Mouse (Mus musculus) liver, adult 2 months (tissue): Measurements from ENCODE around the gene Cpa5. TPM values are rescaled to one million over a fixed set of nuclear protein-coding genes. Genes with fewer than 3 reads are reported as not detected.

Experiments
- DNase-seq: peaks from one replicate; pipeline ENCODE4 v3.0.0-alpha.2; 2011; ENCODE audit warnings: low read depth, low spot score; ENCODE audit errors: extremely low read depth
- H3K27ac ChIP-seq: fragments of 200-500 bp; replicated peaks from 2 replicates; pipeline ENCODE4 v1.5.1; 2012; ENCODE audit warnings: low read depth, mild to moderate bottlenecking, control low read depth, inconsistent platforms, low read length; ENCODE audit not compliant: insufficient read depth
- H3K27me3 ChIP-seq: fragments of 200-500 bp; 2 replicates; pipeline ENCODE4 v1.6.1; 2012; ENCODE audit warnings: mild to moderate bottlenecking, moderate library complexity, low read length, inconsistent platforms; ENCODE audit not compliant: control insufficient read depth, insufficient read depth
- H3K36me3 ChIP-seq: fragments of 200-500 bp; 2 replicates; pipeline ENCODE4 v1.6.1; 2012; ENCODE audit warnings: low read length, inconsistent platforms; ENCODE audit not compliant: control insufficient read depth, insufficient read depth
- H3K4me1 ChIP-seq: fragments of 200-500 bp; 2 replicates; pipeline ENCODE4 v1.6.1; 2011; ENCODE audit warnings: low read length; ENCODE audit not compliant: control insufficient read depth, insufficient read depth
- H3K4me3 ChIP-seq: fragments of 200-500 bp; 2 replicates; pipeline ENCODE4 v1.5.1; 2011; ENCODE audit warnings: low read depth, mild to moderate bottlenecking, control low read depth, low read length, moderate library complexity; ENCODE audit not compliant: insufficient read depth
- H3K79me2 ChIP-seq: fragments of 200-500 bp; 2 replicates; pipeline ENCODE4 v1.6.1; 2012; ENCODE audit warnings: inconsistent platforms, mild to moderate bottlenecking, low read length, moderate library complexity; ENCODE audit not compliant: control insufficient read depth, insufficient read depth
- H3K9ac ChIP-seq: fragments of 200-500 bp; 2 replicates; pipeline ENCODE4 v1.6.1; 2012; ENCODE audit warnings: low read depth, mild to moderate bottlenecking, control low read depth, inconsistent platforms, low read length
- CTCF ChIP-seq: fragments of 200-500 bp; IDR thresholded peaks from 2 replicates; pipeline ENCODE4 v1.5.1; 2011; ENCODE audit warnings: low read depth, low read length, control low read depth
- POLR2A ChIP-seq: fragments of 200-500 bp; IDR thresholded peaks from 2 replicates; pipeline ENCODE4 v1.6.1; 2011; ENCODE audit warnings: low read length, control low read depth; ENCODE audit not compliant: insufficient read depth; ENCODE audit errors: extremely low read depth
- WGBS: fragments of 180-500 bp; shearing (Covaris S2); methylation state at CpG from one replicate; pipeline ENCODE4 v1.1.7; 2018; 5-methylcytosine and 5-hydroxymethylcytosine counted together
- polyA plus RNA-seq: library from polyadenylated mRNA; depleted of rRNA; stranded (reverse); fragments of >200 nt; gene quantifications from 2 replicates; pipeline ENCODE4 v1.2.3, GENCODE M21; 2012
- total RNA-seq: library from RNA; depleted of rRNA; stranded (reverse); fragments of >200 nt; gene quantifications from 2 replicates; pipeline ENCODE4 v1.2.3, GENCODE M21; 2014

The Cpa5 gene
- total and polyA plus RNA-seq, 2 experiments: not detected

DNA sequence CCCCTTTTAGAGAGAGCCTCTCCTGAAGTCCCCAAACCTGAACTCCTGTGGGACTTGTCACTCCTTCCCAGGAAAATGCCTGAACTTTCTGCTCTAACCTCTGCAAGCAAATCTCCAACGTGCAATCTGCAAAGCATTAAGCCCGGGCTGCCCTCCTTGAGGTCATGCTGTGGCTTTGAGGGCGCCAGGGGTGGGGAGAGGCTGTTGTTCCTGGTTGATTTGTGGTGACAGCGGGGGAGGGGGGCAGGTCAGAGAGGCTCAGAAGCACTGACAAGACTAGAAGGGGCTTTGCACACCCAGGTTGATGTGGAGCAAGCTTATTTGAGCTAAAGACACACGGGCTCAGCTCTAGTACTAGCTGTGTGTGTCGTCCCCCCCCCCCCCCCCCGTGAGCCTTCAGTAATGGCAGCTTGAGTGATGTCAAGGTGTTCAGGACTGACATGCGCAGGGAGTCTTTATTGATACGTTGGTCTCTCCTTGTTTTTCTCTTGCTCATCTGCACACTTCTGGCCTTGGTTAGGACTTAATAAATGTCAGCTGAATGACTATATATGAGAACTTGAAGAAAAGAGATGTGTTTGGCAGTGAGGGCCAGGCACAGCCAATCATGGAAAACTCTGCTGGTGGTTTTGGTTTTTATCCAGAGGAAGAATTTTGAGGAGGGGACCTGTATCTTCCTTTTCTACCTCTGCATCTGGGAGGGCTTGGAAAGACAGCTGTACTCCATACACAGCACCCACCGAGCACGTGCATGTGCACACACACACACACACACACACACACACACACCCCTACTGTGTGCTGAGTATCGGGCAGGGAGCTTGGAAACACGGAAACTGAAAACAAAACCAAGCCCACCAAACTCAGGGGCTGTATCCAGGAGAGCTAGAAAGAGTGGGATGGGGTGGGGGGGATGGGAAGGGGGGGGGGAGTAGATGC lies 6.5 kb downstream of the Cpa5 start:
- Histone ChIP-seq H3K79me2 (no peaks in the 10 kb centered on the region), H3K4me1 (no peaks in the 10 kb centered on the region), H3K9ac (no peak overlapping the region), H3K27ac (no peak overlapping the region), H3K36me3 (no peaks in the 10 kb centered on the region), H3K27me3 (peaks cover 2% of the 10 kb centered on the region; the same call in 1 of the 2 replicates), H3K4me3 (no peak overlapping the region)
- WGBS: 26% methylated on average over 13 of the region's 13 CpGs
- TF ChIP-seq CTCF: no peak
- TF ChIP-seq POLR2A: no peak
- no peak for DNase-seq

DNA sequence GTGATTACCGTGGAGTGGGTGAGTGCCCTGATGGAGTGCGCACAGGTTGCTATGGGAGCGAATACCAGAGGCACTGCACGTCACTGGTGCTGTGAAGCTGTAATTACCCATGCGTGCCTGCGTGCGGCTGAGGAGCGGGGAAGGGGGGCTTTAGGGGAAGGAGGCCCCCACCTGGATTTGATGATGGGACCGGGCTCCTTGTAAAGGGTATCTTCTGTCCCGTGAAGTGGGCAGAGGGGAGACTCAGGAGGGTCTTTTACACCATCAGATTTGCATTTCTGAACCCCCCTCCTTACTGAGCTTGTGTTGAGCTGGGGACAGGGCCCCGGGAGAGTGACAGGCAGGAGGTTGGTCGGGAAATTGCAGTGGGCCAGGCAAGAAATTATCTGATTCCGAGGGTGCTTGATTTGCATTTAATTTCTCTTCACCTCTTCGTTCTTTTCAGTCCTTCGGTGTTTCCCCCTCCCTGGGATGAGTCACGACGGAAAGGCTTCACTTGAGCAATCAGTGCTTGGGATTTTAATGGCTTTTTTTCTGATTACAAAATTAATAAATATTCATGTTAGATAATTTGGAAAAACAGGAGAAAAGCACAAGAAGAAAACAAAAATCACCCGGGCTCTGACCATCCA lies 7.3 kb downstream of the Cpa5 start:
- DNase-seq: no peak
- Histone ChIP-seq H3K27ac (no peak overlapping the region), H3K4me1 (no peaks in the 10 kb centered on the region), H3K4me3 (no peak overlapping the region), H3K9ac (no peak overlapping the region), H3K79me2 (no peaks in the 10 kb centered on the region), H3K27me3 (peaks cover 2% of the 10 kb centered on the region; the same call in 1 of the 2 replicates), H3K36me3 (no peaks in the 10 kb centered on the region)
- TF ChIP-seq POLR2A: no peak
- no peak for TF ChIP-seq CTCF
- WGBS: 44% methylated on average over 18 of the region's 18 CpGs

DNA sequence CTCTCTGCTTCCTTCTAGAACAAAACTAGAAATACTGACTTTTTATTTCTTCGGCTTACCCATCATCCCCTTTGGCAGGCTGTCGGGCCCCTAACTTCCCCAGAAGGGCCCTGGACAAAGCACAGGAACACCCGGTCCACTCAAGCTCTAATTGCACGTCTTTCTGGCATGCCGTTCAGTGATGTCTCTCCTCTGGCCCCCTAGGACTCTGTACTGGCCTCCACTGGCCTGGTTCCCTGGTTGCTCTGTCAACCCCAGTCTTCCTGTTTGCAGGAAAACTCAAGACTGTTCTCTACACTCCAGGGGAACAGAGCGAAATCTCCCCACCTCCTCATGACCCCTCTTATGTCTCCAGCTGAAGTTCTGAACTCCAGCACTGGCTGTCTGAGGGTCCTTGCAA lies 7.9 kb downstream of the Cpa5 start:
- H3K27ac ChIP-seq: no peak overlapping the region
- no peak overlapping the region for H3K4me3 ChIP-seq
- H3K79me2 ChIP-seq: no peaks in the 10 kb centered on the region
- H3K9ac ChIP-seq: no peak overlapping the region
- no peaks in the 10 kb centered on the region for H3K36me3 ChIP-seq
- peaks cover 2% of the 10 kb centered on the region; the same call in 1 of the 2 replicates for H3K27me3 ChIP-seq
- TF ChIP-seq POLR2A (no peak), CTCF (no peak)
- no peak for DNase-seq
- 70% methylated on average over 6 of the region's 6 CpGs for WGBS
- no peaks in the 10 kb centered on the region for H3K4me1 ChIP-seq

DNA sequence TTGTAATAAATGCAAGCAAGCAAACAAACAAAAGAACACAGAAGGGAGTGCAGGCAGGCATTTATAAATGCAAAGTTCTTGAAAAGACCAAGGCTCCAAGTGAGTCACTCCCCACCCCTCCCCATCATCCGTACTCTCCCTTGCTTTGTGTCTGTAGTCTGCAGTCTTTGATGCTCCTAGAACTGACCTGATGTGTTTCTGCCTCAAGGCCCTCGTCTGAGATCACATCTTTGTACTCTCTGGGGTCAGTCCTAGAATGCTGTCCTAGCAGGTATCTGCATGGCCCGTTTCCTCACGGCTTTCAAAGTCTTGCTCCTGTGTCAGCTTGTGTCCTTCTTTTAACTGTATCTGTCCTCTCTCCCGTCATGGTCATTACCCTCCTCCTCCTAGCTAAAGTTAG lies 8.8 kb downstream of the Cpa5 start:
- Histone ChIP-seq H3K36me3 (no peaks in the 10 kb centered on the region), H3K4me1 (no peaks in the 10 kb centered on the region), H3K9ac (no peak overlapping the region), H3K27ac (no peak overlapping the region), H3K4me3 (no peak overlapping the region), H3K27me3 (peaks cover 2% of the 10 kb centered on the region; the same call in 1 of the 2 replicates), H3K79me2 (no peaks in the 10 kb centered on the region)
- no peak for DNase-seq
- WGBS: 83% methylated on average over 5 of the region's 5 CpGs
- TF ChIP-seq POLR2A (no peak), CTCF (no peak)

DNA sequence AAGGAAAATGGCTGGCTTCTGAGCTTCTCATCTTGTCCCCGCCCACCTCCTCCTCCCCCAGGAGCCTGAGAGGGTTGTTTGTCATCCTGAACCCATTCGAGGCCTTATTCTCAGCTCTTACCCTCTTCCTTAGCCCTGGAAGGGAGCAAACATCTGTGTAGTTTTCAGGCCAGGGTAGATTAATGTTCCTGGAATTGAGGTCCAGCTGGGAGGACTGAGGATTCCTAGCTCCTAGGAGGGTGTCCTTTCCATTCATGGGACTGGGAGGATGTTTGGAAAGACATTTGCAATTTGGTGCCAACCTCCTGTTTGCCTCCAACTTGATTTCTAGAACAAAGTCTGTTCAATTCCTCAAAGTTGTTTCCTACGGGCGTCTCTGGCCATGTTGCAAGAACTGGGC lies 9.8 kb downstream of the Cpa5 start:
- Histone ChIP-seq H3K27ac (no peak overlapping the region), H3K27me3 (peaks cover 2% of the 10 kb centered on the region; the same call in 1 of the 2 replicates), H3K4me3 (no peak overlapping the region), H3K4me1 (no peaks in the 10 kb centered on the region), H3K79me2 (no peaks in the 10 kb centered on the region), H3K36me3 (no peaks in the 10 kb centered on the region), H3K9ac (no peak overlapping the region)
- WGBS: 78% methylated on average over 4 of the region's 4 CpGs
- no peak for DNase-seq
- TF ChIP-seq POLR2A (no peak), CTCF (no peak)

DNA sequence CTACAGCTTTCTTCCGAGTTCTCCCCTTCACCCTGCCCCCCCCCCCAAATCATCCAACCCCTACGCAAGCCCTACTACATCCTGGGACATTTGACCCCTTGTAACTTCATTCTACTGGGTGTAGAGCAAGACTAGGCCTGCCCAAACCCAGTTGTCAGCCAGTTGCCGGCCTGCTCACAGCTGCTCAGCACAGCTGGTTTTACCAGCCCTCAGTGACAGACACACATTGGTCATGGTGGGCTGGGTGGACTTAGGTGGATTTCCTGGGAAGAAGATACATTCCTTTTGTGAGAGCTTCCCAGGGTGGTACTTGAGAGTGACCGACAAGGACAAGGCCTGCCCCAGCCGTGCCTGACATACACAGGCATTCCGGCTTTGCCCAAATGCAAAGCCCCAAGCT lies 10.2 kb downstream of the Cpa5 start:
- Histone ChIP-seq H3K27ac (no peak overlapping the region), H3K9ac (no peak overlapping the region), H3K4me3 (no peak overlapping the region), H3K4me1 (no peaks in the 10 kb centered on the region), H3K27me3 (no peaks in the 10 kb centered on the region), H3K79me2 (no peaks in the 10 kb centered on the region), H3K36me3 (no peaks in the 10 kb centered on the region)
- no peak for DNase-seq
- no peak for TF ChIP-seq CTCF
- no peak for TF ChIP-seq POLR2A
- 93% methylated on average over 6 of the region's 6 CpGs for WGBS
